Mouse (Mus musculus) cerebellum, adult 2 months (tissue): ENCODE measurements around the gene Ldlrap1. TPM values are rescaled to one million over a fixed set of nuclear protein-coding genes. Genes with fewer than 3 reads are reported as not detected.
"Not testable (repeated sequence)": the region's sequence is repeated elsewhere in the genome, so short reads cannot be mapped to it uniquely, and the experiment has no call there.

Experiments used
- DNase-seq, 2 experiments: peaks; one replicate each; pipeline ENCODE4 v3.0.0; 2021
- H3K27ac ChIP-seq: fragments of 200-500 bp; 2 replicates; pipeline ENCODE4 v1.5.1; 2012; ENCODE audit warnings: low read length, control low read depth, inconsistent platforms; ENCODE audit not compliant: insufficient read depth
- H3K27me3 ChIP-seq: fragments of 200-500 bp; 2 replicates; pipeline ENCODE4 v1.6.1; 2012; ENCODE audit warnings: inconsistent platforms, mild to moderate bottlenecking, low read length, moderate library complexity; ENCODE audit not compliant: control insufficient read depth, insufficient read depth
- H3K4me1 ChIP-seq: fragments of 200-500 bp; 2 replicates; pipeline ENCODE4 v1.6.1; 2011; ENCODE audit warnings: low read length; ENCODE audit not compliant: control insufficient read depth, insufficient read depth
- H3K4me3 ChIP-seq: fragments of 200-500 bp; replicated peaks from 2 replicates; pipeline ENCODE3; 2011; ENCODE audit warnings: mild to moderate bottlenecking, low read depth, low read length, control low read depth; ENCODE audit not compliant: insufficient read depth
- CTCF ChIP-seq: fragments of 200-500 bp; IDR thresholded peaks from 2 replicates; pipeline ENCODE4 v1.5.1; 2011; ENCODE audit warnings: low read depth, mild to moderate bottlenecking, control low read depth, low read length, moderate library complexity, borderline replicate concordance; ENCODE audit not compliant: insufficient read depth
- POLR2A ChIP-seq: fragments of 200-500 bp; IDR thresholded peaks from 2 replicates; pipeline ENCODE4 v1.6.1; 2011; ENCODE audit warnings: low read length, control low read depth, borderline replicate concordance; ENCODE audit not compliant: insufficient read depth
- WGBS: fragments of 180-500 bp; shearing (Covaris S2); methylation state at CpG from one replicate; pipeline ENCODE4 v1.1.7; 2018; 5-methylcytosine and 5-hydroxymethylcytosine counted together
- polyA plus RNA-seq: library from polyadenylated mRNA; depleted of rRNA; stranded (reverse); fragments of >200 nt; gene quantifications from 2 replicates; pipeline ENCODE4 v1.2.3, GENCODE M21; 2012

Ldlrap1 gene
- polyA plus RNA-seq, 1 experiment, result 16.0 TPM

DNA sequence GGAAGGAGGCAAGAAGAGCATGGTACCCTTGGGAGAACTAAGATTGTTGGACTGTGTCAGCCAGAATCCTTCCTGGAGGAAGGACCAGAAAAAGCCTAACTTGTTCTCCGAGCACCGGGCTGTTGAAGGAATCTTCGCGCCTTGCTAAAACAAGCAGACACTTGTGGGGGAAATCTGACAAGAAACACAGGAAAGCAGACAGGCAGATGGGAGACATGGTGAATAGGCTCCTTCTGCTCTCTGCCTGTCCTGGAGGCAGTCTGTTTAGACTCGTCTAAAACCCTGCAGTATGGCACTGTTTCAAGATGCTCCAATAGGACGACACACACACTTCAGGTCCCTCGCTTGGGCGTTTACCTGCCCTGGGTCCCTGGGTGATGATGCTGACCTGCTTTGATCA is 32.3 kb upstream of the Ldlrap1 start:
- H3K4me3 ChIP-seq, result no peak overlapping the region
- no peaks in the 10 kb centered on the region for H3K27me3 ChIP-seq
- WGBS, result 67% methylated on average over 8 of the region's 8 CpGs
- no peak for TF ChIP-seq CTCF
- TF ChIP-seq POLR2A, result no peak
- peaks cover 46% of the 10 kb centered on the region for H3K4me1 ChIP-seq
- DNase-seq, result no peak
- no peak overlapping the region for H3K27ac ChIP-seq

DNA sequence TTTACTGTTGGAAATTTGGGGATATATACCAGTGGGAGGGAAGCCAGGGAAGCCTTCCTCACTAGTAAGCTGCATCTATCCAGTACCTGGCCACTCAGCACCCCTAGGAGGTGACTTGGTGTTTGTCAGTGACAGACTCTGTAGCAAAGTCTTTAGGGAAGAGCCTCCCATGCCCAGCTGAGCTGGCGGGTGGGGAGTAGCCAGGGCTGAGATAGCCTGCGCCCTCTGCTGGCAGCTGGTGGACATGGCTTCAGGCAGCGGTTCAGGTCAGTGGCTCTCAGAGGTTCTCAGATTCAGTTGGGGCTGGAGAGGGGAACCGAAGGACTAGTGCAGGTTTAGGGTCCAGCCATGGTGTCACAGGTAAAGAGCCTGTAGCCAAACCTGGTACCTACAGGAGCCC is 31.4 kb upstream of the Ldlrap1 start:
- H3K4me1 ChIP-seq, result peaks cover 38% of the 10 kb centered on the region
- no peaks in the 10 kb centered on the region for H3K27me3 ChIP-seq
- no peak overlapping the region for H3K4me3 ChIP-seq
- DNase-seq, result peak; percentile 66 to 77
- no peak overlapping the region for H3K27ac ChIP-seq
- 17% methylated on average over 4 of the region's 4 CpGs for WGBS
- TF ChIP-seq POLR2A, result no peak
- peak; percentile 91 for TF ChIP-seq CTCF

DNA sequence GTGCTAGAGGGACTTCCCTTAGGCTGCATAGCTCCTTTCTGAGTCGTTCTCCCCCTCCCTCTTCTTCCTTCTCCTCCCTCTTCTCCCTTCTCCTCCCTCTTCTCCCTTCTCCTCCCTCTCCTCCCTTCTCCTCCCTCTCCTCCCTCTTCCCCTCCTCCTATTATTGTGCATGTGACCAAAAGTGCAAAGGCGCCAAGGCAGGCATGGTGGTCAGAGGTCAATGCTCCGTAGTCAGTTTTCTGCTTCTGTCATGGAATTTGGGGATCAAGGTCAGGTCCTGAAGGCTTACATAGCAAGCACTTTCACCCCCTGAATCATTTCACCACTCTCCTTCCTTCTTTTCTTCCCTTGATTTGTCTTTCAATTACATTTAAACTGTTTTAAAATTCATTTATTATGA is 31.0 kb upstream of the Ldlrap1 start:
- no peaks in the 10 kb centered on the region for H3K27me3 ChIP-seq
- TF ChIP-seq CTCF, result no peak
- no peak for TF ChIP-seq POLR2A
- H3K27ac ChIP-seq, result no peak overlapping the region
- H3K4me3 ChIP-seq, result no peak overlapping the region
- H3K4me1 ChIP-seq, result peaks cover 37% of the 10 kb centered on the region
- no peak for DNase-seq
- 55% methylated on average over 3 of the region's 3 CpGs for WGBS

DNA sequence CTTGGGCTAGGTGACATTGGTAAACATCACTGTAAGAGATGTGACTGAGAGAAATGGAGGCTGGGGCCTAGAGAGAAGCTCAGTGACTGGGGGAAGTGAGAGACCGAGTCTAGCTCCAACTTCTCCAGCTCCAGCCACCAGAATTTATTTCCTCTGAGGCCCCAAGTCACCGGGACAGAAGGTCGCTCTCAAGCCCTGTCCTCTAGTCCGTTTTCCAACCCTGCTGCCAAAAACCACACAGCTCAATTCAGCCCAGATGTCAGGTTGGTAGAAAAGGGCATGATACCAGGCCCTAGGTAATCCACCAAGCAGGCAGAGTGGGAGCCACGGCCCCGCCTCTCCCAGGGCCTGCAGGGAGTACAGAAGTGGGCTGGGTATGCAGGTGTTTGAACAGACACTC is 29.8 kb upstream of the Ldlrap1 start:
- 58% methylated on average over 6 of the region's 6 CpGs for WGBS
- Histone ChIP-seq H3K27ac (peak overlapping the region; percentile 44), H3K27me3 (no peaks in the 10 kb centered on the region), H3K4me3 (no peak overlapping the region), H3K4me1 (peaks cover 37% of the 10 kb centered on the region)
- no peak for TF ChIP-seq POLR2A
- TF ChIP-seq CTCF, result no peak
- no peak for DNase-seq

DNA sequence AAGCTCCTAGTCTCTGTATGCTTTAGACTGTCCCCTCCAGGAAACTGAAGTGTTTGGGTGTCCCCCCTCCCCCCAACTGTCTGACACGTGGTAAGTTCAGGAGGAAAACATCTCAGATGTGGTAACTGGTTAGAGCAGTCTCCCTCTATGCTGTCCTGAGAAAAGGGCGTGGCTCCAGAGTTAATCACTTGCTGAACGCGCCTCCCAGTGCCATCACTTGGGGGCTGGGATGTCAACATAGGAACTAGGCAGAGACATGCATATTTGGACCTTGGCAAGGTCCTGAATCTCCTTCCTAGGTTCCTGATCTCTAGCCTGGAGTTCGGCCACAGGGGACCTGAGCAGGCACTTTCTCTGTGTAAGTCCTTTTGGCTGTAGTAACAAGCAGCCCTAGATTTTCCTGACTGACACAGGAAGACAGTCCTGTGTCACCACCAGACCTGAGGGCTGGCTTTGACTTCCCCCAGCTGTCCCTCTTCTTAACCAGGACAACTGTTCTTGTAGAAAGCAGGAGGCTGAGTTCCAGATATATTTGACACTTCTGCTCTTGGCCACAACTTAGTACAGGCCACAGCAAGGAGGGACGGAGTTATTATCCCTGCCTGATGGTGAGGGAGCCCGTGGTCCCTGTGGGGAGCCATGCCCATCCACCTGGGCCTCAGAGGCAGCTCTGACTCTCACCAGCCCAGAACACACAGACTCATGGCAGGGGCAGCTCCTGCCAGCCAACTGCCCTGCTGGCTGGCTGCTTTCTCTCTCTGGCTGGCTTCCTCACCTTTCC is 28.9 kb upstream of the Ldlrap1 start:
- TF ChIP-seq CTCF (no peak), POLR2A (no peak)
- WGBS, result 18% methylated on average over 7 of the region's 7 CpGs
- peak; percentile 70 to 79 for DNase-seq

DNA sequence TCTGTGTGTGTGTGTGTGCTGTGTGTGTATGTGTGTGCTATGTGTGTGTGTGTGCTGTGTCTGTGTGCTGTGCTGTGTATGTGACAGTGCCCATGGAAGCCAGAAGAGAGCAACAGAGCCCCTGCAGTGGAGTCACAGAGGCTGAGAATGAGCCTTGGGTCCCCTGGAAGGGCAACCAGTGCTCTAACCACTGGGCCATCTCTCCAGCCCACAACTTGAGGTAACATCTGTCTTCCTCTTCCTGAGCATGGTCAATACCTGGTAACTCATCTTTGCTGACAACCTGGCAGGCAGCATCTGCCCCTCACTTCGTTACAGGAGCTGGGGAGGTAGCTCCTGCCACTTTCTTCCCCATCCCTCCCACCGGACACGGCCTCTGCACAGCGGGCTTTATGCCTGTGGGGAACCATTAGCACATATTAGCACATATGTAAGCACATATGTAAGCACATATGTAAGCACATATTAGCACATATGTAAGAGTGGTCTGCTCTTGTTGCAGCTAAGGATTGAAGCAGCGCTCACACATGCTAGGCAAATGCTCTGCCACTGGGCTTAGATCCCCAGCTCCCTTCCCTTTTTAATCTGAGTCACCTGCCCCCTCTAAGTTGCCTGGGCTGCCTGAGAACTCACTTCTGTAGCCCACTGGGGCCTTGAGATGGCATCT is 28.1 kb upstream of the Ldlrap1 start:
- Histone ChIP-seq H3K27me3 (no peaks in the 10 kb centered on the region), H3K4me3 (no peak overlapping the region), H3K27ac (no peak overlapping the region), H3K4me1 (peaks cover 37% of the 10 kb centered on the region)
- 82% methylated on average over 5 of the region's 5 CpGs for WGBS
- no peak for DNase-seq
- no peak for TF ChIP-seq CTCF
- no peak for TF ChIP-seq POLR2A

More for the DNA sequence above, 28.9 kb upstream of the Ldlrap1 start:
- H3K4me3 ChIP-seq, result no peak overlapping the region
- H3K27me3 ChIP-seq, result no peaks in the 10 kb centered on the region
- peak overlapping the region; percentile 44 for H3K27ac ChIP-seq
- H3K4me1 ChIP-seq, result peaks cover 37% of the 10 kb centered on the region

DNA sequence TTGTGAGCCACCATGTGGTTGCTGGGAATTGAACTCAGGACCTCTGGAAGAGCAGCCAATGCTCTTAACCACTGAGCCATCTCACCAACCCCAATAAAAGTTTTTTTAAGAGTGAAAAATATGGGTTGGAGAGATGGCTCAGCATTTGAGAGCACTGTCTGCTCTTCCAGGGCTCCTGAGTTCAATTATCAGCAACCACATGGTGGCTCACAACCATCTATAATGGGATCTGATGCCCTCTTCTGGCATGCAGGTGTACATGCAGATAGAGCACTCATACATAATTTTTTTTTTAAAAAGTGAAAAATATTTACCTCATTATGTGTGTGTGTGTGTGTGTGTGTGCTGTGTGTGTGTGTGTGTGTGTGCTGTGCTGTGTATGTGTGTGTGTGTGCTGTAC is 27.1 kb upstream of the Ldlrap1 start:
- DNase-seq, H3K27me3 ChIP-seq, H3K4me3 ChIP-seq, H3K27ac ChIP-seq: not testable (repeated sequence)
- H3K4me1 ChIP-seq, result peaks cover 37% of the 10 kb centered on the region
